Mouse (Mus musculus): Measurements from ENCODE around the gene Rarres1.

GRCm38 (mm10) chr3:67522709-67523108, 7.4 kb upstream of the Rarres1 start:
- TF ChIP-seq CHD2 (IDR thresholded peaks at IDR 0.05; ENCODE audit: low read depth, low read length) (no peak), MAFK (IDR thresholded peaks at IDR 0.05; ENCODE audit: insufficient read depth, low read depth, low read length) (no peak), HCFC1 (IDR thresholded peaks at IDR 0.05; ENCODE audit: borderline replicate concordance, insufficient read depth, low read length) (no peak)
